Mouse (Mus musculus) ES-E14 (cell line): ENCODE results near the gene Gm42517. TPM values are rescaled to one million over a fixed set of nuclear protein-coding genes. Genes with fewer than 3 reads are reported as not detected.

ENCODE experiments used
- DNase-seq: peaks from one replicate; pipeline ENCODE4 v3.0.0-alpha.2; 2013; ENCODE audit warnings: low read depth, low spot score
- H3K27ac ChIP-seq: 2 replicates; pipeline ENCODE4 v1.5.1; 2012; ENCODE audit warnings: low read depth, mild to moderate bottlenecking, low read length, moderate library complexity, mixed read lengths; ENCODE audit not compliant: poor library complexity, insufficient read depth, severe bottlenecking
- H3K36me3 ChIP-seq: 2 replicates; pipeline ENCODE4 v1.6.1; 2012; ENCODE audit warnings: mild to moderate bottlenecking, low read length, moderate library complexity, mixed read lengths; ENCODE audit not compliant: control insufficient read depth, poor library complexity, insufficient read depth, severe bottlenecking
- H3K4me1 ChIP-seq, 2 experiments: fragments of 150-350 bp in 1 of 2; sonication (generic) in 1 of 2; 2 replicates each; pipeline ENCODE4 v1.6.1; 2012; ENCODE audit warnings: low read length in 2 of 2, mild to moderate bottlenecking in 1 of 2, mixed read lengths in 1 of 2; ENCODE audit not compliant: control insufficient read depth in 2 of 2, insufficient read depth in 2 of 2, poor library complexity in 1 of 2
- H3K4me3 ChIP-seq, 2 experiments: fragments of 150-350 bp in 1 of 2; sonication (generic) in 1 of 2; 2 replicates each; pipeline ENCODE4 v1.5.1; 2012; ENCODE audit warnings: low read length in 2 of 2, low read depth in 1 of 2, mild to moderate bottlenecking in 1 of 2, mixed read lengths in 1 of 2; ENCODE audit not compliant: insufficient read depth in 1 of 2, poor library complexity in 1 of 2, severe bottlenecking in 1 of 2
- H3K9ac ChIP-seq: 2 replicates; pipeline ENCODE4 v1.6.1; 2012; ENCODE audit warnings: low read depth, mild to moderate bottlenecking, low read length, mixed read lengths; ENCODE audit not compliant: poor library complexity, insufficient read depth, severe bottlenecking
- H3K9me3 ChIP-seq: fragments of 150-350 bp; sonication (generic); 2 replicates; pipeline ENCODE4 v1.6.1; 2012; ENCODE audit warnings: low read depth, mild to moderate bottlenecking, low read length; ENCODE audit not compliant: control insufficient read depth, insufficient read depth
- CHD2 ChIP-seq: IDR thresholded peaks from 2 replicates; pipeline ENCODE4 v1.6.1; 2014; ENCODE audit warnings: mild to moderate bottlenecking, low read depth, low read length, inconsistent platforms
- HCFC1 ChIP-seq: IDR thresholded peaks from 2 replicates; pipeline ENCODE4 v1.6.1; 2012; ENCODE audit warnings: low read length, inconsistent platforms, borderline replicate concordance; ENCODE audit not compliant: insufficient read depth
- MAFK ChIP-seq: IDR thresholded peaks from 2 replicates; pipeline ENCODE4 v1.6.1; 2014; ENCODE audit warnings: mild to moderate bottlenecking, low read depth, low read length, inconsistent platforms; ENCODE audit not compliant: insufficient read depth
- ZC3H11A ChIP-seq: IDR thresholded peaks from 2 replicates; pipeline ENCODE4 v1.6.1; 2012; ENCODE audit warnings: low read depth, mild to moderate bottlenecking, inconsistent platforms, low read length, borderline replicate concordance
- ZNF384 ChIP-seq: IDR thresholded peaks from 2 replicates; pipeline ENCODE4 v1.6.1; 2012; ENCODE audit warnings: low read depth, low read length, inconsistent platforms
- in situ Hi-C, 2 experiments: fragments of 600-800 bp; cut with MboI; formaldehyde crosslinking; loops; one replicate each; pipeline ENCODE4 v1.15.1; 2025; ENCODE audit warnings: low sequenced_read_pairs in 2 of 2, inconsistent platforms in 1 of 2; ENCODE audit not compliant: unreplicated experiment in 2 of 2
- total RNA-seq: library from RNA; depleted of rRNA; stranded (reverse); fragments of 300-350 nt; gene quantifications from 2 replicates; pipeline ENCODE4 v1.2.3, GENCODE M21; 2012; rRNA removed

The Gm42517 gene
- total RNA-seq, 1 experiment = 0.45 TPM

- no peaks in the 10 kb centered on the region for H3K9me3 ChIP-seq
- H3K4me1 ChIP-seq = no peaks in the 10 kb centered on the region
- no peak overlapping the region for H3K9ac ChIP-seq
- no peak overlapping the region for H3K27ac ChIP-seq
- no peak overlapping the region for H3K4me3 ChIP-seq
- in situ Hi-C loops = no loop called here
- DNase-seq = no peak
- TF ChIP-seq ZC3H11A (no peak), ZNF384 (no peak), HCFC1 (no peak), MAFK (no peak), CHD2 (no peak)
- H3K36me3 ChIP-seq = peaks cover 7% of the 10 kb centered on the region; the same call in 1 of the 2 replicates
Measured at GRCm38 (mm10) chr5:108337385-108337784, 30.3 kb downstream of the Gm42517 start.

GRCm38 (mm10) chr5:108331051-108331450, 36.7 kb downstream of the Gm42517 start:
- peak; percentile 28 for DNase-seq
- in situ Hi-C loops = no loop called here

More at GRCm38 (mm10) chr5:108331051-108331450, 36.7 kb downstream of the Gm42517 start:
- Histone ChIP-seq H3K4me3 (no peak overlapping the region), H3K9ac (no peak overlapping the region), H3K36me3 (peaks cover under 1% of the 10 kb centered on the region; the same call in 1 of the 2 replicates), H3K9me3 (no peaks in the 10 kb centered on the region), H3K27ac (0 out of 2 replicates have a peak overlapping the region, but pooled peaks have one; percentile 8), H3K4me1 (peaks cover 0 to 5% of the 10 kb centered on the region in 2 experiments; a peak in 2 of 4 replicates)
- no peak for TF ChIP-seq ZNF384
- no peak for TF ChIP-seq HCFC1
- no peak for TF ChIP-seq ZC3H11A
- TF ChIP-seq CHD2 = no peak
- TF ChIP-seq MAFK = no peak

Other genes starting within 250 kb of the Gm42517 start
- 78.3 and 95.5 TPM in 2 replicates for gene Tmed5, start 235.3 kb downstream of the Gm42517 start, total RNA-seq
- gene Ccdc18, start 235.0 kb downstream of the Gm42517 start, total RNA-seq = 9.8 and 11.4 TPM in 2 replicates
- 14.5 and 22.8 TPM in 2 replicates for gene Dr1, start 99.0 kb downstream of the Gm42517 start, total RNA-seq
- 17.8 and 21.8 TPM in 2 replicates for gene Pigg, start 55.3 kb downstream of the Gm42517 start, total RNA-seq
- 0.04 and 0.16 TPM in 2 replicates for gene Pde6b, start 20.5 kb upstream of the Gm42517 start, total RNA-seq
- 510 and 685 TPM in 2 replicates for gene Atp5k, start 66.5 kb upstream of the Gm42517 start, total RNA-seq
- 0.36 and 0.79 TPM in 2 replicates for gene Mfsd7a, start 81.0 kb upstream of the Gm42517 start, total RNA-seq
- 29.1 and 29.6 TPM in 2 replicates for gene Pcgf3, start 93.3 kb upstream of the Gm42517 start, total RNA-seq
- 0.58 and 0.85 TPM in 2 replicates for gene Cplx1, start 182.1 kb upstream of the Gm42517 start, total RNA-seq